Mouse (Mus musculus) embryonic fibroblast, embryonic 13.5 days (primary cell): ENCODE measurements around the gene D3Ertd751e. TPM values are rescaled to one million over a fixed set of nuclear protein-coding genes. Genes with fewer than 3 reads are reported as not detected.
A peak's percentile ranks its signal among the peaks of the same experiment; 100 is the strongest.

Experiments
- H3K27ac ChIP-seq: 2 replicates; pipeline ENCODE4 v1.5.1; 2012; ENCODE audit warnings: low read length, control low read depth, inconsistent platforms; ENCODE audit not compliant: insufficient read depth
- H3K4me1 ChIP-seq: 2 replicates; pipeline ENCODE4 v1.6.1; 2011; ENCODE audit warnings: low read length; ENCODE audit not compliant: control insufficient read depth, insufficient read depth
- H3K4me3 ChIP-seq: 2 replicates; pipeline ENCODE4 v1.5.1; 2011; ENCODE audit warnings: mild to moderate bottlenecking, control low read depth, low read length; ENCODE audit not compliant: insufficient read depth
- CTCF ChIP-seq: IDR thresholded peaks from 2 replicates; pipeline ENCODE4 v1.5.1; 2011; ENCODE audit warnings: mild to moderate bottlenecking, control low read depth, low read length, moderate library complexity, borderline replicate concordance; ENCODE audit not compliant: insufficient read depth
- POLR2A ChIP-seq: IDR thresholded peaks from 2 replicates; pipeline ENCODE4 v1.6.1; 2011; ENCODE audit warnings: low read depth, mild to moderate bottlenecking, control low read depth, low read length, moderate library complexity
- polyA plus RNA-seq: library from polyadenylated mRNA; stranded (reverse); fragments of >200 nt; gene quantifications from 2 replicates; pipeline ENCODE4 v1.2.4, GENCODE M21; 2011; ENCODE audit warnings: low read depth; ENCODE audit not compliant: missing spikeins, insufficient read length

D3Ertd751e gene
- polyA plus RNA-seq: 5.3 and 8.5 TPM in 2 replicates

DNA sequence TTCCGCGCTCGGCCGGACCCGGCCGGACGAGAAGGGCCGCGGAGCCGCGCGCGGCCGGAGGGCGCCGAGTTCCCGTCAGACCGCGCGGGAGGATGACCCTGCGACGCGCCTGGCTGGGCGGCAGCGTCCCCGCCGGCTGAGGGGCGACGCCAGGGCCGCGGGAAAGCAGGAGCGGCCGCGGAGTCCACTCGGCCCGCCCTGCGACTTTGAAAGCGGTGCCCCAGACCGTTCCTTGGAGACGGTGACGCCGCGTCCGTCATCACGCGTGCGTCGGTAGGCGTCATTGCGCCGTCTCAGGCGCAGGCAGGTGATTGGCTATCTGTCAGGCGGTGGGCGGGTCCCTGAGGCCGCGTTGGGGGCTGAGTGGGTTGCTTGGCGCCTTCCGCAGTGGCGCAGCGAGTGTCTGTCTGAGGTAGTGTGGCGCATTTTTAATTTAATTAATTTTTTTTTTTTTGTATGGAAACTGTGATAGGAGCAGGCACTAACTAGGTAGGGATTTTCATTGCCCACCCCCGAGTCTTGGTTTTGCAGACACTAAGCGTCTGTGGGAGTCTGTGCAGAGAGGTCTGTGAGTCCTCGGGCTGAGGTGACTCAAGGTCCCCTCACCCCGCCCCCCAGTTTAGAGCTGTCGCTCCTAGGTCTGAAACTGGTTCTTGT, at the start of gene D3Ertd751e, which contains the start of gene Sclt1:
D3Ertd751e (plus strand) TSS at position 334 of the 657 bp plus-strand sequence.
Sclt1 (minus strand) TSS at position 237 of the 657 bp plus-strand sequence.
- no peaks in the 10 kb centered on the region for H3K4me1 ChIP-seq
- TF ChIP-seq POLR2A (peak; percentile 65), CTCF (no peak)
- H3K4me3 ChIP-seq: peak within 1 kb of the TSS; percentile 79
- H3K27ac ChIP-seq: peak within 1 kb of the TSS; percentile 23; the same call in 1 of the 2 replicates

DNA sequence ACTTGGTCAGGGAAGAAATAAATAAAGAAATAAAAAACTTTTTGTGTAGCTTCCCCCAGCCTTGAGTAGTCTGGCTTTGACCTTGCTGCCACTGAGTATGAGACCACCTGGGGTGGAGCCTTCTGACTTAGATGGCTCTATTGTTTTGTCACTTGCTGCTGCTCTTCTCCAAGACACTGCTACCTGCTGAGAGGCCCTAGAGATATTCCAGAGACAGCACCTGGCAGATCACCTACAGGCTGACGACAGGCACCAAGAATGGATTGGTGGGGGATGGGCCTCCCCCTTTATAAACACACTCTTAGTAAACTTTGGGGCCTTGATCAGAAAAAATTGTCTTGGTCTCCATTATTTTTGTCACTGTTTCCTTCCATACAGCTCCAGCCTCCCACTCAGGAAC, 46.7 kb upstream of the D3Ertd751e start:
- no peak for TF ChIP-seq CTCF
- no peaks in the 10 kb centered on the region for H3K4me1 ChIP-seq

DNA sequence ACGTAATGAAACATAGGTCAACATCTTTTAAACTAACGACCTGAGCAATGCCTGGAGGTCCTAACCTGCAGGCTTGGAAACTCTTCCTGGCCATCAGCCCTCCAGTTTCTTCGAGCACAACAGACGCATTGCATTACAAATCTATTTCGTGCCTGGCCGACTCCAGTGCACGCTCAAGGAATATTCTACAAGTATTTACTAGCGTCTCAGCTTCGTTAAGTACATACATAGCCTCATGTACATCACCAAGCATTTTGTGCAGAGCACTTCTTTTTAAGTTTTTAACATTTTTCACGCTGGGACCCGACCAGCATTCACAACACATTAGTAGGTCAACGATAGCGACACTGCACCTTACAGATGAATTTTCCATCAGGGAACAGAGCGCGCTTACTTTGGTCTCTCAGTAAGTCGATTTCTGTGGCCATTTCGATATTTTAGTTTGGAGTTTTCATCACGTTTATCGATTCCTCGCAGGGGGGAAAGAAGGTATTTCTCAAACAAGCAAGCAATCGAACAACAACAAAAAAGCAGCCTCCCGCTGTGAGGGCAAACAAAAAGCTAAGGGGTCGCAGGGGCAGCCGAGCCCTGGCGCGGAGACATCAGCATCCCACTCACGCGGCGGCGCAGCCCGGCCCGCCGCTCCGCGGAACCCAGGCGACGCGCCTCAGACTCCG, 672 bp upstream of the D3Ertd751e start:
- TF ChIP-seq POLR2A: no peak
- peak overlapping the region; percentile 23; the same call in 1 of the 2 replicates for H3K27ac ChIP-seq
- peak overlapping the region; percentile 79 for H3K4me3 ChIP-seq
- H3K4me1 ChIP-seq: no peaks in the 10 kb centered on the region

More for the DNA sequence above, 46.7 kb upstream of the D3Ertd751e start:
- Histone ChIP-seq H3K27ac (no peak overlapping the region), H3K4me3 (no peak overlapping the region)

DNA sequence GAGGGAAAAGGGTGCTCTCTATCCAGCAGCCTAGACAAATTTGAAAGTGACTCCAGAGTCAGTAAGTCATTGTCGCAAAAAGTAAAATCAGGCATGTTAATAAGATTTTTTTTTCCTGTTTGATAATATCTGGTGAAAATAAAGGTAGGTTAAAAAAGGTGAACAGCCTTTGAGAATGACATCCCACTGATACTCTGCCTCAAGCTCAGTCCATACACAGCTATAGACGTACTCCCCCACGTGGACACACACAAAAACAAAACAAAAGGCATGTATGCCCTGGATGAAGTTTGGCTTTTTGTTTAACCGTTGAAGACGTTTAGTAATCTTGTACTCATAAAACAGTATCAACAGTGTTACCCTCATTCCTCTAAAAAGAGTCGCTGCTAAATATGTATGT, 1.0 kb downstream of the D3Ertd751e start:
- Histone ChIP-seq H3K27ac (no peak overlapping the region), H3K4me3 (no peak overlapping the region), H3K4me1 (no peaks in the 10 kb centered on the region)
- TF ChIP-seq POLR2A (no peak), CTCF (no peak)

DNA sequence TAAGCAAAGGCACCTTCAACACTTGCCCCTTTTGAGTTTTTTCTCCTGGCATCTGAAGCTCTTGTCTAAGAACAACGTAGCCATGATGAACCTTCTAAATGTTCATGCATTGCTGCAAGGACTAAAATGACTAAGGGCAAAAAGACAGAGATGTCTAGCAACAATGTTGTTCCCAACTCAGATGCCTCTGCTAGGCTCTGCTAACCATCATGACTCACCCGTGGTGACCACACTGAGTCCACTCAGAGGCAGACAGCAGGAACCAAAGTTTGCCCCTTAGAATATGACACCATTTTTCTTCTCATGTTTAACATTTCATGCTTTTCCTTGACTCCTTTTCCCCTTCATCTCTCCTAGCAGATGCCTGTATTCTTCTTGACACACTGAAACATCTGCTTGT, 12.1 kb downstream of the D3Ertd751e start:
- no peak overlapping the region for H3K27ac ChIP-seq
- TF ChIP-seq POLR2A: no peak
- TF ChIP-seq CTCF: no peak
- no peak overlapping the region for H3K4me3 ChIP-seq
- no peaks in the 10 kb centered on the region for H3K4me1 ChIP-seq

DNA sequence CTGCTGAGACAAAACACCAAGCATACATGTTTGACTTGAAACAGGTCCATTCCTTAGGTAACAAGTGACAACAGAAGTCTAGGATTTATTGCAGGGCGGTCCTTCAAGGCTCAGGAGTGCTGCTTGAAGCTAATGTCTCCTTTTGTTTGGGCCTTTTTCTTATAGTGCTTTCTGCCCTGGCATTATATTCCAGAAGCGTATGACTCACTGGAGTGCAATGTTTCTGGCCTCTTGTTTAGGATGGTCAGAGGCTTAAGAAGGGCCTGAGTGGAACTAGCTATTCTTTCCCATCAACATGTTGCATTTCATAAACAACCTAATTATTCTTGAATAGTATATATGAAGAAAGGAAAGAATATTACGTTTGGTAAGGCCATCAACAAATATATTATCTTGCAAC, 19.7 kb downstream of the D3Ertd751e start:
- H3K4me1 ChIP-seq: no peaks in the 10 kb centered on the region
- TF ChIP-seq CTCF: no peak
- TF ChIP-seq POLR2A: no peak
- H3K27ac ChIP-seq: no peak overlapping the region
- H3K4me3 ChIP-seq: no peak overlapping the region

DNA sequence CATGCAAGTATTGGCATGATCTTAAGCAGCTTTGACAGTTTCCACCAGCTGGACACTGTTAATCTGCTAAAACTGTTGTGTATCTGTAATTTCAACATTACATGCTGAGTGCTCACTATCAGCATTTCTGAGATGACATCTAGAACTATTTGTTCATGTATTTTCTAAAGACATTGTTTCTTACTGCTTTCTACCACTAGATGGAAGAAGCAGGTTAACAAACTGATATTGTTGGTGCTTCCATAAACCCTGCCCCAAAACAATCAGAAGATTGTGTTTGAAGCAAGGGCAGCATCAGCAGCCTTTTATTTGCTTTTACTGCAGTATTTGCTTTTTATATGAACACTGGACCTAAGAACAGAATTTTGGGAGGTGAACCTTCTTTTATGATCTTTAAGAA, 70.0 kb downstream of the D3Ertd751e start:
- no peak overlapping the region for H3K27ac ChIP-seq
- no peak for TF ChIP-seq POLR2A
- TF ChIP-seq CTCF: no peak
- no peaks in the 10 kb centered on the region for H3K4me1 ChIP-seq
- no peak overlapping the region for H3K4me3 ChIP-seq

Other genes with a start within 250 kb of the D3Ertd751e start
- gene Jade1, start 186.9 kb upstream of the D3Ertd751e start, polyA plus RNA-seq: 37.0 and 56.8 TPM in 2 replicates
- 10.2 and 14.6 TPM in 2 replicates for gene Sclt1, start 97 bp upstream of the D3Ertd751e start, polyA plus RNA-seq